Mouse (Mus musculus) liver, embryonic 12.5 days (tissue): ENCODE data around the gene Gak. TPM values are rescaled to one million over a fixed set of nuclear protein-coding genes. Genes with fewer than 3 reads are reported as not detected.
"Not testable (repeated sequence)": the region's sequence is repeated elsewhere in the genome, so short reads cannot be mapped to it uniquely, and the experiment has no call there.

ENCODE experiments used
- ATAC-seq: fragments of 200-750 bp; cut with Nextera tagmentation; 2 replicates; pipeline ENCODE4 v1.8.0; 2017; ENCODE audit warnings: moderate number of reproducible peaks, mild to moderate bottlenecking, moderate library complexity
- H3K27ac ChIP-seq: fragments of 300-500 bp; sonication (generic); 2 replicates; pipeline ENCODE4 v1.5.1; 2016; ENCODE audit warnings: mild to moderate bottlenecking
- H3K27me3 ChIP-seq: fragments of 300-500 bp; sonication (generic); replicated peaks from 2 replicates; pipeline ENCODE4 v1.6.1; 2016; ENCODE audit warnings: mild to moderate bottlenecking, moderate library complexity
- H3K36me3 ChIP-seq: fragments of 300-500 bp; sonication (generic); 2 replicates; pipeline ENCODE4 v1.6.1; 2016; ENCODE audit warnings: mild to moderate bottlenecking, moderate library complexity
- H3K4me1 ChIP-seq: fragments of 300-500 bp; sonication (generic); 2 replicates; pipeline ENCODE4 v1.6.1; 2016
- H3K4me2 ChIP-seq: fragments of 300-500 bp; sonication (generic); 2 replicates; pipeline ENCODE4 v1.6.1; 2016; ENCODE audit warnings: mild to moderate bottlenecking, moderate library complexity
- H3K4me3 ChIP-seq: fragments of 300-500 bp; sonication (generic); 2 replicates; pipeline ENCODE4 v1.5.1; 2016; ENCODE audit warnings: mild to moderate bottlenecking, moderate library complexity
- H3K9ac ChIP-seq: fragments of 300-500 bp; sonication (generic); 2 replicates; pipeline ENCODE4 v1.6.1; 2016; ENCODE audit warnings: mild to moderate bottlenecking, moderate library complexity
- H3K9me3 ChIP-seq: fragments of 300-500 bp; sonication (generic); replicated peaks from 2 replicates; pipeline ENCODE4 v1.6.1; 2016; ENCODE audit warnings: mild to moderate bottlenecking, moderate library complexity
- WGBS: fragments of 180-500 bp; shearing (Covaris S2); methylation state at CpG from one replicate; pipeline ENCODE4 v1.1.7; 2016; ENCODE audit not compliant: insufficient replicate concordance; 5-methylcytosine and 5-hydroxymethylcytosine counted together
- polyA plus RNA-seq: library from polyadenylated mRNA; unstranded; fragments of >200 nt; fragmentation: Nextera tagmentation; extraction: Ambion mirVana; gene quantifications from 2 replicates; pipeline ENCODE4 v1.2.1, GENCODE M21; 2016

Gak gene
- polyA plus RNA-seq, 1 experiment from 2014 or later, result 42.1 TPM

- no peak overlapping the region for H3K4me2 ChIP-seq
- peaks cover 87% of the 10 kb centered on the region for H3K36me3 ChIP-seq
- H3K9me3 ChIP-seq, result no peaks in the 10 kb centered on the region
- no peak overlapping the region for H3K9ac ChIP-seq
- H3K4me3 ChIP-seq, result no peak overlapping the region
- ATAC-seq, result no peak
- no peaks in the 10 kb centered on the region for H3K4me1 ChIP-seq
- H3K27ac ChIP-seq, result no peak overlapping the region
- 72% methylated on average over 6 of the region's 6 CpGs for WGBS
- H3K27me3 ChIP-seq, result no peaks in the 10 kb centered on the region
Measured at GRCm38 (mm10) chr5:108653341-108653740, 23.8 kb upstream of the Gak start.

GRCm38 (mm10) chr5:108651823-108652222 lies 22.3 kb upstream of the Gak start:
- peak; percentile 59; the same call in 1 of the 2 replicates for ATAC-seq
- Histone ChIP-seq H3K9me3 (no peaks in the 10 kb centered on the region), H3K4me1 (0 out of 2 replicates have a peak, but pooled peaks cover 4% of the 10 kb centered on the region), H3K27me3 (no peaks in the 10 kb centered on the region), H3K36me3 (peaks cover 90% of the 10 kb centered on the region), H3K9ac (no peak overlapping the region), H3K4me2 (no peak overlapping the region), H3K4me3 (no peak overlapping the region), H3K27ac (no peak overlapping the region)
- 56% methylated on average over 1 of the region's 1 CpGs for WGBS

- Histone ChIP-seq H3K4me1 (0 out of 2 replicates have a peak, but pooled peaks cover 4% of the 10 kb centered on the region), H3K9me3 (no peaks in the 10 kb centered on the region), H3K27me3 (no peaks in the 10 kb centered on the region), H3K4me3 (no peak overlapping the region), H3K27ac (no peak overlapping the region), H3K4me2 (no peak overlapping the region), H3K9ac (no peak overlapping the region), H3K36me3 (peaks cover 90% of the 10 kb centered on the region)
- ATAC-seq, result no peak
- WGBS, result 71% methylated on average over 5 of the region's 5 CpGs
Measured at GRCm38 (mm10) chr5:108651136-108651720, 21.7 kb upstream of the Gak start.

GRCm38 (mm10) chr5:108650341-108650740 lies 20.8 kb upstream of the Gak start:
- Histone ChIP-seq H3K9ac (no peak overlapping the region), H3K36me3 (peaks cover 90% of the 10 kb centered on the region), H3K4me1 (0 out of 2 replicates have a peak, but pooled peaks cover 4% of the 10 kb centered on the region), H3K9me3 (no peaks in the 10 kb centered on the region), H3K27me3 (no peaks in the 10 kb centered on the region), H3K4me2 (no peak overlapping the region), H3K4me3 (no peak overlapping the region), H3K27ac (no peak overlapping the region)
- no peak for ATAC-seq
- 84% methylated on average over 7 of the region's 7 CpGs for WGBS

GRCm38 (mm10) chr5:108648937-108649576 lies 19.5 kb upstream of the Gak start:
- H3K27me3 ChIP-seq, result no peaks in the 10 kb centered on the region
- ATAC-seq, result no peak
- peaks cover 89% of the 10 kb centered on the region for H3K36me3 ChIP-seq
- no peaks in the 10 kb centered on the region for H3K9me3 ChIP-seq
- no peak overlapping the region for H3K4me3 ChIP-seq
- 81% methylated on average over 11 of the region's 11 CpGs for WGBS
- no peak overlapping the region for H3K27ac ChIP-seq
- no peak overlapping the region for H3K4me2 ChIP-seq
- H3K9ac ChIP-seq, result no peak overlapping the region
- H3K4me1 ChIP-seq, result 0 out of 2 replicates have a peak, but pooled peaks cover 4% of the 10 kb centered on the region

- no peak overlapping the region for H3K4me3 ChIP-seq
- H3K4me1 ChIP-seq, result 0 out of 2 replicates have a peak, but pooled peaks cover 4% of the 10 kb centered on the region
- no peak overlapping the region for H3K4me2 ChIP-seq
- no peak overlapping the region for H3K9ac ChIP-seq
- H3K9me3 ChIP-seq, result no peaks in the 10 kb centered on the region
- no peak for ATAC-seq
- H3K27me3 ChIP-seq, result no peaks in the 10 kb centered on the region
- H3K36me3 ChIP-seq, result peaks cover 86% of the 10 kb centered on the region
- 76% methylated on average over 2 of the region's 2 CpGs for WGBS
- H3K27ac ChIP-seq, result no peak overlapping the region
Measured at GRCm38 (mm10) chr5:108647820-108648465, 18.4 kb upstream of the Gak start.

GRCm38 (mm10) chr5:108647311-108647710 lies 17.8 kb upstream of the Gak start:
- Histone ChIP-seq H3K4me2 (no peak overlapping the region), H3K27me3 (no peaks in the 10 kb centered on the region), H3K36me3 (peaks cover 84% of the 10 kb centered on the region), H3K9me3 (no peaks in the 10 kb centered on the region), H3K9ac (no peak overlapping the region), H3K4me3 (no peak overlapping the region), H3K4me1 (0 out of 2 replicates have a peak, but pooled peaks cover 4% of the 10 kb centered on the region), H3K27ac (no peak overlapping the region)
- 76% methylated on average over 2 of the region's 2 CpGs for whole genome bisulfite sequencing
- ATAC-seq, result no peak

- Histone ChIP-seq H3K4me2 (no peak overlapping the region), H3K27me3 (no peaks in the 10 kb centered on the region), H3K9ac (no peak overlapping the region), H3K27ac (no peak overlapping the region), H3K4me3 (no peak overlapping the region), H3K4me1 (0 out of 2 replicates have a peak, but pooled peaks cover 4% of the 10 kb centered on the region), H3K36me3 (peaks cover 90% of the 10 kb centered on the region), H3K9me3 (no peaks in the 10 kb centered on the region)
- ATAC-seq, result no peak
- 81% methylated on average over 3 of the region's 3 CpGs for WGBS
Measured at GRCm38 (mm10) chr5:108646343-108646660, 16.7 kb upstream of the Gak start.

- WGBS, result 85% methylated on average over 9 of the region's 9 CpGs
- Histone ChIP-seq H3K27ac (no peak overlapping the region), H3K4me3 (no peak overlapping the region), H3K27me3 (no peaks in the 10 kb centered on the region), H3K4me2 (no peak overlapping the region), H3K9ac (no peak overlapping the region), H3K9me3 (no peaks in the 10 kb centered on the region), H3K36me3 (peaks cover 88% of the 10 kb centered on the region), H3K4me1 (0 out of 2 replicates have a peak, but pooled peaks cover 4% of the 10 kb centered on the region)
- no peak for ATAC-seq
Measured at GRCm38 (mm10) chr5:108645651-108646342, 16.2 kb upstream of the Gak start.

- Histone ChIP-seq H3K4me2 (no peak overlapping the region), H3K27me3 (no peaks in the 10 kb centered on the region), H3K4me1 (0 out of 2 replicates have a peak, but pooled peaks cover 4% of the 10 kb centered on the region), H3K36me3 (peaks cover 78% of the 10 kb centered on the region), H3K4me3 (no peak overlapping the region), H3K27ac (no peak overlapping the region), H3K9ac (no peak overlapping the region), H3K9me3 (no peaks in the 10 kb centered on the region)
- ATAC-seq, result no peak
- WGBS, result 69% methylated on average over 2 of the region's 2 CpGs
Measured at GRCm38 (mm10) chr5:108643674-108644073, 14.1 kb upstream of the Gak start.

GRCm38 (mm10) chr5:108636172-108636571 lies 6.6 kb upstream of the Gak start:
- ATAC-seq, result no peak
- Histone ChIP-seq H3K4me1 (0 out of 2 replicates have a peak, but pooled peaks cover under 1% of the 10 kb centered on the region), H3K4me2 (no peak overlapping the region), H3K27ac (no peak overlapping the region), H3K4me3 (no peak overlapping the region), H3K36me3 (peaks cover 18% of the 10 kb centered on the region), H3K9ac (no peak overlapping the region), H3K27me3 (no peaks in the 10 kb centered on the region), H3K9me3 (no peaks in the 10 kb centered on the region)
- WGBS, result 42% methylated on average over 4 of the region's 4 CpGs

GRCm38 (mm10) chr5:108634088-108634487 lies 4.5 kb upstream of the Gak start:
- not testable (repeated sequence) for H3K27ac ChIP-seq, H3K9ac ChIP-seq, H3K27me3 ChIP-seq, H3K4me3 ChIP-seq, H3K36me3 ChIP-seq, H3K4me2 ChIP-seq, H3K9me3 ChIP-seq, ATAC-seq
- 80% methylated on average over 2 of the region's 3 CpGs for WGBS
- peaks cover 13% of the 10 kb centered on the region for H3K4me1 ChIP-seq
